Mouse (Mus musculus): ENCODE measurements around the gene Spata20.

The Spata20 gene

GRCm38 (mm10) chr11:94486001-94486400, at the start of gene Spata20:
Gene Spata20, minus strand, starts transcription at chr11:94486179.
- peak; percentile 90 for DNase-seq (ENCODE audit: low spot score)

- no peak for DNase-seq (ENCODE audit: low spot score)
Measured at GRCm38 (mm10) chr11:94533171-94533570, 47.2 kb upstream of the Spata20 start.

GRCm38 (mm10) chr11:94528879-94529278, 42.9 kb upstream of the Spata20 start:
- peak; percentile 23 for DNase-seq (ENCODE audit: low spot score)

- DNase-seq (ENCODE audit: low spot score) = peak; percentile 42
Measured at GRCm38 (mm10) chr11:94526171-94526879, 40.3 kb upstream of the Spata20 start.

- peak; percentile 78 for DNase-seq (ENCODE audit: low spot score)
Measured at GRCm38 (mm10) chr11:94521219-94521843, 35.4 kb upstream of the Spata20 start, which contains the start of gene Mycbpap. Gene Mycbpap, minus strand, starts transcription at chr11:94521742.

- no peak for DNase-seq (ENCODE audit: low spot score)
Measured at GRCm38 (mm10) chr11:94513452-94513851, 27.5 kb upstream of the Spata20 start.

GRCm38 (mm10) chr11:94508976-94509375, 23.0 kb upstream of the Spata20 start:
- DNase-seq (ENCODE audit: low spot score) = no peak

- no peak for DNase-seq (ENCODE audit: low spot score)
Measured at GRCm38 (mm10) chr11:94501482-94501881, 15.5 kb upstream of the Spata20 start.

- no peak for DNase-seq (ENCODE audit: low spot score)
Measured at GRCm38 (mm10) chr11:94500362-94500761, 14.4 kb upstream of the Spata20 start.

GRCm38 (mm10) chr11:94499661-94500152, 13.7 kb upstream of the Spata20 start, which contains the start of gene Epn3:
Gene Epn3, minus strand, starts transcription at chr11:94499974.
- peak; percentile 59 for DNase-seq (ENCODE audit: low spot score)

GRCm38 (mm10) chr11:94499035-94499434, 13.1 kb upstream of the Spata20 start:
- DNase-seq (ENCODE audit: low spot score) = no peak

GRCm38 (mm10) chr11:94498093-94498996, 12.4 kb upstream of the Spata20 start:
- no peak for DNase-seq (ENCODE audit: low spot score)

GRCm38 (mm10) chr11:94495415-94495814, 9.4 kb upstream of the Spata20 start:
- DNase-seq (ENCODE audit: low spot score) = no peak

GRCm38 (mm10) chr11:94491749-94492099, 5.7 kb upstream of the Spata20 start:
- no peak for DNase-seq (ENCODE audit: low spot score)

- DNase-seq (ENCODE audit: low spot score) = peak; percentile 80
Measured at GRCm38 (mm10) chr11:94491035-94491748, 5.2 kb upstream of the Spata20 start.

GRCm38 (mm10) chr11:94489745-94490144, 3.8 kb upstream of the Spata20 start:
- DNase-seq (ENCODE audit: low spot score) = no peak

GRCm38 (mm10) chr11:94488767-94489533, 3.0 kb upstream of the Spata20 start:
- DNase-seq (ENCODE audit: low spot score) = no peak

- DNase-seq (ENCODE audit: low spot score) = no peak
Measured at GRCm38 (mm10) chr11:94485223-94485622, 756 bp downstream of the Spata20 start.

- DNase-seq (ENCODE audit: low spot score) = no peak
Measured at GRCm38 (mm10) chr11:94484636-94485035, 1.3 kb downstream of the Spata20 start.

GRCm38 (mm10) chr11:94483921-94484320, 2.1 kb downstream of the Spata20 start:
- no peak for DNase-seq (ENCODE audit: low spot score)

GRCm38 (mm10) chr11:94483436-94483835, 2.5 kb downstream of the Spata20 start:
- DNase-seq (ENCODE audit: low spot score) = no peak

All from retina, embryonic 14.5 days (tissue).